Mouse (Mus musculus) heart, embryonic 15.5 days (tissue): ENCODE data around the gene Gramd1c. TPM values are rescaled to one million over a fixed set of nuclear protein-coding genes. Genes with fewer than 3 reads are reported as not detected.

Experiments used
- ATAC-seq: fragments of 200-750 bp; cut with Nextera tagmentation; replicated peaks from 2 replicates; pipeline ENCODE4 v1.8.0; 2017; ENCODE audit warnings: low read depth, moderate TSS enrichment; ENCODE audit not compliant: insufficient number of reproducible peaks, insufficient read depth, low FRiP score
- H3K27ac ChIP-seq: fragments of 300-500 bp; sonication (generic); 2 replicates; pipeline ENCODE4 v1.5.1; 2015; ENCODE audit warnings: mild to moderate bottlenecking, inconsistent platforms
- H3K27me3 ChIP-seq: fragments of 300-500 bp; sonication (generic); 2 replicates; pipeline ENCODE4 v1.6.1; 2015; ENCODE audit warnings: inconsistent platforms
- H3K36me3 ChIP-seq: fragments of 300-500 bp; sonication (generic); 2 replicates; pipeline ENCODE4 v1.6.1; 2015; ENCODE audit warnings: mild to moderate bottlenecking, inconsistent platforms
- H3K4me1 ChIP-seq: fragments of 300-500 bp; sonication (generic); replicated peaks from 2 replicates; pipeline ENCODE4 v1.6.1; 2015; ENCODE audit warnings: inconsistent platforms
- H3K4me2 ChIP-seq: fragments of 300-500 bp; sonication (generic); 2 replicates; pipeline ENCODE4 v1.6.1; 2015; ENCODE audit warnings: inconsistent platforms, mild to moderate bottlenecking, moderate library complexity
- H3K4me3 ChIP-seq: fragments of 300-500 bp; sonication (generic); 2 replicates; pipeline ENCODE4 v1.5.1; 2015; ENCODE audit warnings: mild to moderate bottlenecking, inconsistent platforms
- H3K9ac ChIP-seq: fragments of 300-500 bp; sonication (generic); 2 replicates; pipeline ENCODE4 v1.6.1; 2015; ENCODE audit warnings: mild to moderate bottlenecking, inconsistent platforms
- H3K9me3 ChIP-seq: fragments of 300-500 bp; sonication (generic); replicated peaks from 2 replicates; pipeline ENCODE4 v1.6.1; 2016; ENCODE audit warnings: inconsistent platforms
- WGBS: fragments of 180-500 bp; shearing (Covaris S2); methylation state at CpG from one replicate; pipeline ENCODE4 v1.1.7; 2015; ENCODE audit warnings: mixed read lengths; 5-methylcytosine and 5-hydroxymethylcytosine counted together
- polyA plus RNA-seq: library from polyadenylated mRNA; unstranded; fragments of >200 nt; fragmentation: Nextera tagmentation; extraction: Ambion mirVana; gene quantifications from 2 replicates; pipeline ENCODE4 v1.2.1, GENCODE M21; 2015

Gene Gramd1c
- polyA plus RNA-seq, 1 experiment from 2014 or later, result 4.6 TPM

GRCm38 (mm10) chr16:44058745-44059144, 4.4 kb downstream of the Gramd1c start:
- H3K9me3 ChIP-seq, result no peaks in the 10 kb centered on the region
- no peaks in the 10 kb centered on the region for H3K27me3 ChIP-seq
- 21% methylated on average over 10 of the region's 10 CpGs for WGBS
- H3K4me3 ChIP-seq, result no peak overlapping the region
- H3K4me1 ChIP-seq, result 0 out of 2 replicates have a peak, but pooled peaks cover 3% of the 10 kb centered on the region
- no peak overlapping the region for H3K9ac ChIP-seq
- H3K36me3 ChIP-seq, result no peaks in the 10 kb centered on the region
- H3K27ac ChIP-seq, result no peak overlapping the region
- H3K4me2 ChIP-seq, result no peak overlapping the region
- no peak for ATAC-seq

- no peaks in the 10 kb centered on the region for H3K36me3 ChIP-seq
- no peak for ATAC-seq
- WGBS, result 71% methylated on average over 8 of the region's 8 CpGs
These were observed 7.4 kb downstream of the Gramd1c start for GRCm38 (mm10) chr16:44055766-44056165.

GRCm38 (mm10) chr16:44053265-44053664, 9.9 kb downstream of the Gramd1c start:
- no peaks in the 10 kb centered on the region for H3K36me3 ChIP-seq
- no peaks in the 10 kb centered on the region for H3K9me3 ChIP-seq
- H3K4me3 ChIP-seq, result no peak overlapping the region
- no peaks in the 10 kb centered on the region for H3K4me1 ChIP-seq
- no peak overlapping the region for H3K9ac ChIP-seq
- H3K27me3 ChIP-seq, result no peaks in the 10 kb centered on the region
- no peak for ATAC-seq
- H3K27ac ChIP-seq, result no peak overlapping the region
- 70% methylated on average over 6 of the region's 6 CpGs for WGBS
- no peak overlapping the region for H3K4me2 ChIP-seq

More at GRCm38 (mm10) chr16:44055766-44056165, 7.4 kb downstream of the Gramd1c start:
- no peak overlapping the region for H3K4me3 ChIP-seq
- H3K9me3 ChIP-seq, result no peaks in the 10 kb centered on the region
- H3K4me2 ChIP-seq, result no peak overlapping the region
- H3K4me1 ChIP-seq, result 0 out of 2 replicates have a peak, but pooled peaks cover 3% of the 10 kb centered on the region
- H3K9ac ChIP-seq, result no peak overlapping the region
- no peaks in the 10 kb centered on the region for H3K27me3 ChIP-seq
- no peak overlapping the region for H3K27ac ChIP-seq

- ATAC-seq, result no peak
- Histone ChIP-seq H3K4me3 (no peak overlapping the region), H3K27me3 (no peaks in the 10 kb centered on the region), H3K9me3 (no peaks in the 10 kb centered on the region), H3K36me3 (no peaks in the 10 kb centered on the region), H3K4me2 (no peak overlapping the region), H3K27ac (no peak overlapping the region), H3K9ac (no peak overlapping the region), H3K4me1 (no peaks in the 10 kb centered on the region)
- WGBS, result 72% methylated on average over 6 of the region's 6 CpGs
These were observed 10.8 kb downstream of the Gramd1c start for GRCm38 (mm10) chr16:44052390-44052789.

- Histone ChIP-seq H3K9ac (no peak overlapping the region), H3K4me2 (no peak overlapping the region), H3K4me1 (no peaks in the 10 kb centered on the region), H3K36me3 (no peaks in the 10 kb centered on the region), H3K9me3 (no peaks in the 10 kb centered on the region), H3K27ac (no peak overlapping the region), H3K4me3 (no peak overlapping the region), H3K27me3 (no peaks in the 10 kb centered on the region)
- ATAC-seq, result no peak
- 76% methylated on average over 5 of the region's 5 CpGs for WGBS
These were observed 13.0 kb downstream of the Gramd1c start for GRCm38 (mm10) chr16:44050139-44050538.

GRCm38 (mm10) chr16:44039112-44039511, 24.0 kb downstream of the Gramd1c start:
- no peak overlapping the region for H3K27ac ChIP-seq
- no peaks in the 10 kb centered on the region for H3K4me1 ChIP-seq
- ATAC-seq, result no peak
- 76% methylated on average over 4 of the region's 4 CpGs for WGBS
- H3K4me3 ChIP-seq, result no peak overlapping the region
- H3K4me2 ChIP-seq, result no peak overlapping the region
- H3K36me3 ChIP-seq, result no peaks in the 10 kb centered on the region
- no peaks in the 10 kb centered on the region for H3K27me3 ChIP-seq
- H3K9ac ChIP-seq, result no peak overlapping the region
- H3K9me3 ChIP-seq, result no peaks in the 10 kb centered on the region

GRCm38 (mm10) chr16:44035221-44035620, 27.9 kb downstream of the Gramd1c start:
- WGBS, result 65% methylated on average over 3 of the region's 3 CpGs
- ATAC-seq, result no peak
- H3K4me1 ChIP-seq, result no peaks in the 10 kb centered on the region

GRCm38 (mm10) chr16:44033365-44033764, 29.8 kb downstream of the Gramd1c start:
- H3K4me3 ChIP-seq, result no peak overlapping the region
- H3K27ac ChIP-seq, result no peak overlapping the region
- H3K27me3 ChIP-seq, result no peaks in the 10 kb centered on the region
- no peaks in the 10 kb centered on the region for H3K4me1 ChIP-seq
- no peak overlapping the region for H3K4me2 ChIP-seq
- no peak overlapping the region for H3K9ac ChIP-seq
- H3K36me3 ChIP-seq, result no peaks in the 10 kb centered on the region
- H3K9me3 ChIP-seq, result no peaks in the 10 kb centered on the region
- 75% methylated on average over 5 of the region's 5 CpGs for WGBS
- no peak for ATAC-seq

More at GRCm38 (mm10) chr16:44035221-44035620, 27.9 kb downstream of the Gramd1c start:
- Histone ChIP-seq H3K9me3 (no peaks in the 10 kb centered on the region), H3K9ac (no peak overlapping the region), H3K36me3 (no peaks in the 10 kb centered on the region), H3K27me3 (no peaks in the 10 kb centered on the region), H3K27ac (no peak overlapping the region), H3K4me2 (no peak overlapping the region), H3K4me3 (no peak overlapping the region)

GRCm38 (mm10) chr16:44029273-44029672, 33.9 kb downstream of the Gramd1c start:
- Histone ChIP-seq H3K4me2 (no peak overlapping the region), H3K27ac (no peak overlapping the region), H3K27me3 (no peaks in the 10 kb centered on the region), H3K36me3 (no peaks in the 10 kb centered on the region), H3K9ac (no peak overlapping the region), H3K9me3 (no peaks in the 10 kb centered on the region), H3K4me3 (no peak overlapping the region), H3K4me1 (no peaks in the 10 kb centered on the region)
- no peak for ATAC-seq
- WGBS, result 32% methylated on average over 2 of the region's 2 CpGs

- Histone ChIP-seq H3K9ac (no peak overlapping the region), H3K4me2 (no peak overlapping the region), H3K4me3 (no peak overlapping the region), H3K27ac (no peak overlapping the region), H3K9me3 (no peaks in the 10 kb centered on the region), H3K27me3 (no peaks in the 10 kb centered on the region), H3K4me1 (no peaks in the 10 kb centered on the region), H3K36me3 (no peaks in the 10 kb centered on the region)
- 89% methylated on average over 9 of the region's 9 CpGs for WGBS
- no peak for ATAC-seq
These were observed 36.3 kb downstream of the Gramd1c start for GRCm38 (mm10) chr16:44026822-44027221.

GRCm38 (mm10) chr16:44026210-44026609, 36.9 kb downstream of the Gramd1c start:
- whole genome bisulfite sequencing, result 67% methylated on average over 6 of the region's 6 CpGs
- Histone ChIP-seq H3K4me3 (no peak overlapping the region), H3K4me2 (no peak overlapping the region), H3K9me3 (no peaks in the 10 kb centered on the region), H3K36me3 (no peaks in the 10 kb centered on the region), H3K27ac (no peak overlapping the region), H3K27me3 (no peaks in the 10 kb centered on the region), H3K4me1 (no peaks in the 10 kb centered on the region), H3K9ac (no peak overlapping the region)
- no peak for ATAC-seq

- H3K4me2 ChIP-seq, result peak overlapping the region; percentile 32; the same call in 1 of the 2 replicates
- peak overlapping the region; percentile 16; the same call in 1 of the 2 replicates for H3K27ac ChIP-seq
- H3K36me3 ChIP-seq, result no peaks in the 10 kb centered on the region
- 69% methylated on average over 2 of the region's 2 CpGs for WGBS
- no peaks in the 10 kb centered on the region for H3K9me3 ChIP-seq
- H3K4me3 ChIP-seq, result no peak overlapping the region
- H3K9ac ChIP-seq, result no peak overlapping the region
- ATAC-seq, result no peak
- no peaks in the 10 kb centered on the region for H3K27me3 ChIP-seq
- peaks cover 14% of the 10 kb centered on the region for H3K4me1 ChIP-seq
These were observed 44.1 kb downstream of the Gramd1c start for GRCm38 (mm10) chr16:44018986-44019548.
